Mouse (Mus musculus) forebrain, embryonic 10.5 days (tissue): Measurements from ENCODE around the gene Lrrk2. TPM values are rescaled to one million over a fixed set of nuclear protein-coding genes. Genes with fewer than 3 reads are reported as not detected.
A peak's percentile ranks its signal among the peaks of the same experiment; 100 is the strongest.

Experiments used
- DNase-seq: peaks from one replicate; pipeline ENCODE4 v3.0.0-alpha.2; 2017; ENCODE audit warnings: low spot score; ENCODE audit errors: extremely low spot score
- H3K27ac ChIP-seq: fragments of 300-500 bp; sonication (generic); 2 replicates; pipeline ENCODE4 v1.5.1; 2016; ENCODE audit warnings: mild to moderate bottlenecking
- H3K27me3 ChIP-seq: fragments of 300-500 bp; sonication (generic); 2 replicates; pipeline ENCODE4 v1.6.1; 2016; ENCODE audit warnings: mild to moderate bottlenecking; ENCODE audit not compliant: poor library complexity, severe bottlenecking
- H3K36me3 ChIP-seq: fragments of 300-500 bp; sonication (generic); replicated peaks from 2 replicates; pipeline ENCODE4 v1.6.1; 2016; ENCODE audit warnings: mild to moderate bottlenecking, moderate library complexity
- H3K4me1 ChIP-seq: fragments of 300-500 bp; sonication (generic); 2 replicates; pipeline ENCODE4 v1.6.1; 2016
- H3K4me3 ChIP-seq: fragments of 300-500 bp; sonication (generic); 2 replicates; pipeline ENCODE4 v1.5.1; 2016; ENCODE audit warnings: mild to moderate bottlenecking, moderate library complexity
- H3K9me3 ChIP-seq: fragments of 300-500 bp; sonication (generic); 2 replicates; pipeline ENCODE4 v1.6.1; 2016; ENCODE audit warnings: mild to moderate bottlenecking, moderate library complexity
- WGBS: fragments of 180-500 bp; shearing (Covaris S2); methylation state at CpG from one replicate; pipeline ENCODE4 v1.1.7; 2016; 5-methylcytosine and 5-hydroxymethylcytosine counted together
- polyA plus RNA-seq: library from polyadenylated mRNA; unstranded; fragments of >200 nt; fragmentation: Nextera tagmentation; extraction: Ambion mirVana; gene quantifications from 2 replicates; pipeline ENCODE4 v1.2.1, GENCODE M21; 2016

Gene Lrrk2
- polyA plus RNA-seq, 1 experiment from 2014 or later = 2.3 TPM

GRCm38 (mm10) chr15:91658227-91658626, 14.7 kb upstream of the Lrrk2 start:
- H3K36me3 ChIP-seq = no peaks in the 10 kb centered on the region

GRCm38 (mm10) chr15:91660277-91661078, 12.5 kb upstream of the Lrrk2 start:
- Histone ChIP-seq H3K4me3 (no peak overlapping the region), H3K27me3 (no peaks in the 10 kb centered on the region), H3K27ac (no peak overlapping the region), H3K4me1 (no peaks in the 10 kb centered on the region), H3K9me3 (no peaks in the 10 kb centered on the region), H3K36me3 (no peaks in the 10 kb centered on the region)
- DNase-seq = no peak
- 88% methylated on average over 6 of the region's 6 CpGs for WGBS

More at GRCm38 (mm10) chr15:91658227-91658626, 14.7 kb upstream of the Lrrk2 start:
- Histone ChIP-seq H3K27ac (no peak overlapping the region), H3K4me1 (no peaks in the 10 kb centered on the region), H3K27me3 (no peaks in the 10 kb centered on the region), H3K4me3 (no peak overlapping the region), H3K9me3 (0 out of 2 replicates have a peak, but pooled peaks cover 3% of the 10 kb centered on the region)
- no peak for DNase-seq
- WGBS = 93% methylated on average over 6 of the region's 6 CpGs

DNA sequence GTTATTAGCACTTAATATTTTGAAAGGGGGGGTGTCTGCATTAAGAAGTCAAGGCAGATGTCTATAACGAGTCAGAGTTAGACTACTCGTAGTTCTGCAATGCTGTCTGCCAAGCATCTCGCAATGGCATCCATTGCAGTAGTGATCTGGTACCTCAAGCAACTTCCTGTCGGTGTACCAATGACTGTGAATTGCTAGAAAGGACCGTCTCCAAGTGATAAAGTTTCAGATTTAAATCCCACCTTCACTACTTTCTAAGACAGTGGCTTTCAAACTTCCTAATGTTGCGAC, 12.0 kb upstream of the Lrrk2 start:
- H3K36me3 ChIP-seq = no peaks in the 10 kb centered on the region
- H3K4me1 ChIP-seq = no peaks in the 10 kb centered on the region
- DNase-seq = no peak
- no peak overlapping the region for H3K27ac ChIP-seq
- H3K4me3 ChIP-seq = no peak overlapping the region
- no peaks in the 10 kb centered on the region for H3K9me3 ChIP-seq
- H3K27me3 ChIP-seq = no peaks in the 10 kb centered on the region
- WGBS = 93% methylated on average over 6 of the region's 6 CpGs

GRCm38 (mm10) chr15:91664586-91665132, 8.3 kb upstream of the Lrrk2 start:
- Histone ChIP-seq H3K27ac (no peak overlapping the region), H3K36me3 (no peaks in the 10 kb centered on the region), H3K4me1 (no peaks in the 10 kb centered on the region), H3K27me3 (no peaks in the 10 kb centered on the region), H3K9me3 (no peaks in the 10 kb centered on the region), H3K4me3 (no peak overlapping the region)
- WGBS = 88% methylated on average over 10 of the region's 10 CpGs
- DNase-seq = no peak

- H3K4me1 ChIP-seq = no peaks in the 10 kb centered on the region
- no peaks in the 10 kb centered on the region for H3K36me3 ChIP-seq
- no peaks in the 10 kb centered on the region for H3K27me3 ChIP-seq
- no peak for DNase-seq
- no peak overlapping the region for H3K4me3 ChIP-seq
- WGBS = 93% methylated on average over 6 of the region's 6 CpGs
- H3K9me3 ChIP-seq = no peaks in the 10 kb centered on the region
- no peak overlapping the region for H3K27ac ChIP-seq
Observed at GRCm38 (mm10) chr15:91665530-91665929, 7.4 kb upstream of the Lrrk2 start.

- no peak overlapping the region for H3K4me3 ChIP-seq
- H3K36me3 ChIP-seq = no peaks in the 10 kb centered on the region
- H3K27ac ChIP-seq = no peak overlapping the region
- 91% methylated on average over 2 of the region's 2 CpGs for WGBS
- DNase-seq = no peak
- peaks cover 10% of the 10 kb centered on the region; the same call in 1 of the 2 replicates for H3K27me3 ChIP-seq
- peaks cover 23% of the 10 kb centered on the region for H3K4me1 ChIP-seq
- no peaks in the 10 kb centered on the region for H3K9me3 ChIP-seq
Observed at GRCm38 (mm10) chr15:91671216-91671615, 1.8 kb upstream of the Lrrk2 start.

GRCm38 (mm10) chr15:91671987-91672386, 988 bp upstream of the Lrrk2 start:
- H3K36me3 ChIP-seq = no peaks in the 10 kb centered on the region
- no peak overlapping the region for H3K4me3 ChIP-seq
- peak overlapping the region; percentile 88; the same call in 1 of the 2 replicates for H3K27ac ChIP-seq
- no peak for DNase-seq
- H3K9me3 ChIP-seq = no peaks in the 10 kb centered on the region
- peaks cover 10% of the 10 kb centered on the region; the same call in 1 of the 2 replicates for H3K27me3 ChIP-seq
- H3K4me1 ChIP-seq = peaks cover 23% of the 10 kb centered on the region
- 76% methylated on average over 5 of the region's 5 CpGs for WGBS

GRCm38 (mm10) chr15:91673569-91673905, 562 bp downstream of the Lrrk2 start:
- Histone ChIP-seq H3K36me3 (no peaks in the 10 kb centered on the region), H3K27ac (peak overlapping the region; percentile 88)

GRCm38 (mm10) chr15:91680116-91680515, 7.1 kb downstream of the Lrrk2 start:
- Histone ChIP-seq H3K27me3 (no peaks in the 10 kb centered on the region), H3K4me3 (no peak overlapping the region), H3K27ac (no peak overlapping the region), H3K9me3 (no peaks in the 10 kb centered on the region), H3K36me3 (no peaks in the 10 kb centered on the region), H3K4me1 (no peaks in the 10 kb centered on the region)
- no peak for DNase-seq
- WGBS = 92% methylated on average over 2 of the region's 2 CpGs

More at GRCm38 (mm10) chr15:91673569-91673905, 562 bp downstream of the Lrrk2 start:
- Histone ChIP-seq H3K4me3 (peak overlapping the region; percentile 62), H3K9me3 (no peaks in the 10 kb centered on the region), H3K4me1 (peaks cover 23% of the 10 kb centered on the region), H3K27me3 (peaks cover 10% of the 10 kb centered on the region; the same call in 1 of the 2 replicates)
- DNase-seq = no peak
- 41% methylated on average over 5 of the region's 5 CpGs for WGBS

DNA sequence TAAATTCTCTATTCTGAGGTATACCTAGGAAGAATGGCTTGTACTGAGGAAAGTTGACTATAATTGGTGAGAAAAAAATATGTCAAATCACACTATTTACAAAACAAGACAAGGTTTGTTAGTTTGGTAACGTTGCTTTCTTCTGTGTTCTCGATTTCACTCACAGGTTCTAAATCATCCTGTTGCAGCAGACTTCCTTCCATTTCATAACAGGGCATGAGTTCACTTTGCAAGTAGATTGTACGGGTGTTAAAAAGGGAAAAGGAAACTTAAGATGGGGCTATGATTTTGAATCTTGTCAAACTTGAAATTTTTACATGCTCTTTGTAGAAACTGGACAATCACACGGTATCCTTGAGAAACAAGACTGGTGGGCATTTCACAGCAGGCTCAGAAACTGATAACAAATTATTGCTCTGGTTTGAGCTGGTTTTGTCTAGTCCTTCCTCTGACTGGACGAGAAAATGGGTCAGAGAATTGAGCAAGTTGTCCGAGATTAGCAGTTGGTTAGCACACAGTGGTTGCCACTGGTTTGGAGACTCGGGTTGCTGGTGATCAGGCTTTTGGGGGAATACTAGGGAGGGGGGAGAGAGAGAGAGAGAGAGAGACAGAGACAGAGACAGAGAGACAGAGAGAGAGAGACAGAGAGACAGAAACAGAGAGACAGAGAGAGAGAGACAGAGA, 13.0 kb downstream of the Lrrk2 start:
- Histone ChIP-seq H3K36me3 (no peaks in the 10 kb centered on the region), H3K27me3 (no peaks in the 10 kb centered on the region), H3K4me3 (no peak overlapping the region), H3K27ac (no peak overlapping the region), H3K4me1 (no peaks in the 10 kb centered on the region), H3K9me3 (no peaks in the 10 kb centered on the region)
- no peak for DNase-seq
- 88% methylated on average over 7 of the region's 7 CpGs for WGBS

- no peaks in the 10 kb centered on the region for H3K36me3 ChIP-seq
- no peaks in the 10 kb centered on the region for H3K27me3 ChIP-seq
- 90% methylated on average over 9 of the region's 9 CpGs for WGBS
- H3K4me1 ChIP-seq = no peaks in the 10 kb centered on the region
- H3K27ac ChIP-seq = no peak overlapping the region
- no peak for DNase-seq
- no peak overlapping the region for H3K4me3 ChIP-seq
- no peaks in the 10 kb centered on the region for H3K9me3 ChIP-seq
Observed at GRCm38 (mm10) chr15:91690648-91691047, 17.7 kb downstream of the Lrrk2 start.

DNA sequence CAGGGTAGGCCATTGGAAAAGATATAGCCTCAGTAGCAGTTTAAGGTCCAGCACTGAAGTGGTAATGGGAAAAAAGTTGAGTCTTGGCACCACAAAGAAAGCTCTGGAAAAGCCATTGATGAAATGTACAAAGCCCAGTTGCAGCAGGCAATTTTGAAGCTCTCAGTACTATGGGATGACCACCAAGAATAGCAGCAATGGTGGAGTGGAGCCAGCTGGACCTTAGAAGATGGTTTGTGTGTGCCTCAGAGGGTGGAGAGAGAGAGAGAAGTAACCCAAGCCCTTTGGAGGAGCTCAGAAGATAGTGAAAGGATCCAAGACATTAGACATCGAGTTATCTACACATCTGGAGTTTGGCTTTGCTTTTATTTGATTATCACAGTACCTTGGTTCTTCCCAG, 20.1 kb downstream of the Lrrk2 start:
- Histone ChIP-seq H3K9me3 (no peaks in the 10 kb centered on the region), H3K4me1 (no peaks in the 10 kb centered on the region), H3K4me3 (no peak overlapping the region), H3K27ac (no peak overlapping the region), H3K27me3 (no peaks in the 10 kb centered on the region), H3K36me3 (no peaks in the 10 kb centered on the region)
- no peak for DNase-seq
- WGBS = 69% methylated on average over 1 of the region's 1 CpGs

DNA sequence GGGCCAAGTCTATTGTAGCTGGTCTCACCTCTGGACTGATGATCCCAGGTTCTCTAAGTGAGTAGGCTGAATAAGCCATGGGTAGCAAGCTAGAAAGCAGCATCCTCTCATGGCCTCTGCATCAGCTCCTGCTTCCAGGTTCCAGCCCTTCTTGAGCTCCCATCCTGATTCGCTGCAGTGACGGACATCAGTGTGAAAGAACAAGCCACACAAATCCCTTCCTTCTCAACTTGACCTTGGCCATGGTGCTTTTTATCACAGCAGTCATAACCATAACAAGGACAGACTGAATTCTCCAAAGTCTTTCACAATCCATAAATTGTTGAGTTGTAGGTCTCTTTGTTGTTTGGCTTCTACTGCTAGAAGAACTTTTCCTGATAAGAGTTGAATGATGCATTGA, 20.9 kb downstream of the Lrrk2 start:
- DNase-seq = no peak
- no peaks in the 10 kb centered on the region for H3K27me3 ChIP-seq
- no peak overlapping the region for H3K4me3 ChIP-seq
- no peaks in the 10 kb centered on the region for H3K36me3 ChIP-seq
- H3K4me1 ChIP-seq = no peaks in the 10 kb centered on the region
- no peak overlapping the region for H3K27ac ChIP-seq
- H3K9me3 ChIP-seq = no peaks in the 10 kb centered on the region
- 95% methylated on average over 2 of the region's 2 CpGs for WGBS
